Mouse (Mus musculus): ENCODE results near the gene Endou. TPM values are rescaled to one million over a fixed set of nuclear protein-coding genes. Genes with fewer than 3 reads are reported as not detected.

Endou gene
- polyA plus RNA-seq, 1 experiment, result 0.04 TPM

- Histone ChIP-seq H3K36me3 (ENCODE audit: control insufficient read depth, insufficient read depth) (no peaks in the 10 kb centered on the region), H3K79me2 (ENCODE audit: control insufficient read depth, insufficient read depth) (no peaks in the 10 kb centered on the region), H3K4me3 (ENCODE audit: insufficient read depth, poor library complexity, severe bottlenecking) (peak overlapping the region; percentile 26), H3K79me3 (ENCODE audit: low read depth) (no peaks in the 10 kb centered on the region), H3K27me3 (ENCODE audit: control insufficient read depth, insufficient read depth, insufficient read length) (peaks cover 19% of the 10 kb centered on the region), H3ac (ENCODE audit: control insufficient read depth, insufficient read length, low read depth) (no peak overlapping the region)
- TF ChIP-seq MYOG (IDR thresholded peaks at IDR 0.05; ENCODE audit: control insufficient read depth, extremely low read depth, insufficient read length), result no peak
- no peak for TF ChIP-seq CTCF (IDR thresholded peaks at IDR 0.05; ENCODE audit: control insufficient read depth, insufficient read depth, insufficient read length)
- TF ChIP-seq MAX (IDR thresholded peaks at IDR 0.05), result no peak
- TF ChIP-seq USF1 (IDR thresholded peaks at IDR 0.05; ENCODE audit: low read depth), result no peak
- no peak for TF ChIP-seq CEBPB (IDR thresholded peaks at IDR 0.05; ENCODE audit: low read depth)
- TF ChIP-seq MYOD1 (IDR thresholded peaks at IDR 0.05; ENCODE audit: control insufficient read depth, insufficient read length, low read depth), result no peak
- no peak for TF ChIP-seq FOSL1 (IDR thresholded peaks at IDR 0.05; ENCODE audit: insufficient read depth, low read length, poor library complexity, severe bottlenecking)
Observed at GRCm38 (mm10) chr15:97766594-97767279, 35.6 kb upstream of the Endou start.

GRCm38 (mm10) chr15:97766194-97766593, 35.1 kb upstream of the Endou start:
- TF ChIP-seq MYOD1 (IDR thresholded peaks at IDR 0.05; ENCODE audit: control insufficient read depth, insufficient read length, low read depth) (no peak), MAX (IDR thresholded peaks at IDR 0.05) (no peak), CEBPB (IDR thresholded peaks at IDR 0.05; ENCODE audit: low read depth) (no peak), FOSL1 (IDR thresholded peaks at IDR 0.05; ENCODE audit: insufficient read depth, low read length, poor library complexity, severe bottlenecking) (no peak), USF1 (IDR thresholded peaks at IDR 0.05; ENCODE audit: low read depth) (no peak), CTCF (IDR thresholded peaks at IDR 0.05; ENCODE audit: control insufficient read depth, insufficient read depth, insufficient read length) (no peak), MYOG (IDR thresholded peaks at IDR 0.05; ENCODE audit: control insufficient read depth, extremely low read depth, insufficient read length) (no peak)
- no peak overlapping the region for H3K4me3 ChIP-seq (ENCODE audit: insufficient read depth, poor library complexity, severe bottlenecking)
- H3K79me3 ChIP-seq (ENCODE audit: low read depth), result no peaks in the 10 kb centered on the region
- no peak overlapping the region for H3ac ChIP-seq (ENCODE audit: control insufficient read depth, insufficient read length, low read depth)
- no peaks in the 10 kb centered on the region for H3K36me3 ChIP-seq (ENCODE audit: control insufficient read depth, insufficient read depth)
- H3K27me3 ChIP-seq (ENCODE audit: control insufficient read depth, insufficient read depth, insufficient read length), result peaks cover 19% of the 10 kb centered on the region
- H3K79me2 ChIP-seq (ENCODE audit: control insufficient read depth, insufficient read depth), result no peaks in the 10 kb centered on the region

- no peak overlapping the region for H3K4me3 ChIP-seq (ENCODE audit: insufficient read depth, poor library complexity, severe bottlenecking)
- no peaks in the 10 kb centered on the region for H3K79me2 ChIP-seq (ENCODE audit: control insufficient read depth, insufficient read depth)
- H3K36me3 ChIP-seq (ENCODE audit: control insufficient read depth, insufficient read depth), result no peaks in the 10 kb centered on the region
- H3ac ChIP-seq (ENCODE audit: control insufficient read depth, insufficient read length, low read depth), result no peak overlapping the region
- H3K79me3 ChIP-seq (ENCODE audit: low read depth), result no peaks in the 10 kb centered on the region
- peaks cover 21% of the 10 kb centered on the region for H3K27me3 ChIP-seq (ENCODE audit: control insufficient read depth, insufficient read depth, insufficient read length)
- TF ChIP-seq MYOD1 (IDR thresholded peaks at IDR 0.05; ENCODE audit: control insufficient read depth, insufficient read length, low read depth), result no peak
- TF ChIP-seq MYOG (IDR thresholded peaks at IDR 0.05; ENCODE audit: control insufficient read depth, extremely low read depth, insufficient read length), result no peak
- no peak for TF ChIP-seq MAX (IDR thresholded peaks at IDR 0.05)
- no peak for TF ChIP-seq CTCF (IDR thresholded peaks at IDR 0.05; ENCODE audit: control insufficient read depth, insufficient read depth, insufficient read length)
- no peak for TF ChIP-seq FOSL1 (IDR thresholded peaks at IDR 0.05; ENCODE audit: insufficient read depth, low read length, poor library complexity, severe bottlenecking)
- no peak for TF ChIP-seq CEBPB (IDR thresholded peaks at IDR 0.05; ENCODE audit: low read depth)
- no peak for TF ChIP-seq USF1 (IDR thresholded peaks at IDR 0.05; ENCODE audit: low read depth)
Observed at GRCm38 (mm10) chr15:97765090-97765794, 34.1 kb upstream of the Endou start.

- H3K79me3 ChIP-seq (ENCODE audit: low read depth), result no peaks in the 10 kb centered on the region
- no peaks in the 10 kb centered on the region for H3K36me3 ChIP-seq (ENCODE audit: control insufficient read depth, insufficient read depth)
- TF ChIP-seq CTCF (IDR thresholded peaks at IDR 0.05; ENCODE audit: control insufficient read depth, insufficient read depth, insufficient read length) (no peak), MYOD1 (IDR thresholded peaks at IDR 0.05; ENCODE audit: control insufficient read depth, insufficient read length, low read depth) (no peak), FOSL1 (IDR thresholded peaks at IDR 0.05; ENCODE audit: insufficient read depth, low read length, poor library complexity, severe bottlenecking) (no peak), MYOG (IDR thresholded peaks at IDR 0.05; ENCODE audit: control insufficient read depth, extremely low read depth, insufficient read length) (no peak), USF1 (IDR thresholded peaks at IDR 0.05; ENCODE audit: low read depth) (no peak), CEBPB (IDR thresholded peaks at IDR 0.05; ENCODE audit: low read depth) (no peak), MAX (IDR thresholded peaks at IDR 0.05) (no peak)
- H3ac ChIP-seq (ENCODE audit: control insufficient read depth, insufficient read length, low read depth), result no peak overlapping the region
- peaks cover 25% of the 10 kb centered on the region for H3K27me3 ChIP-seq (ENCODE audit: control insufficient read depth, insufficient read depth, insufficient read length)
- no peak overlapping the region for H3K4me3 ChIP-seq (ENCODE audit: insufficient read depth, poor library complexity, severe bottlenecking)
- H3K79me2 ChIP-seq (ENCODE audit: control insufficient read depth, insufficient read depth), result no peaks in the 10 kb centered on the region
Observed at GRCm38 (mm10) chr15:97764532-97764931, 33.4 kb upstream of the Endou start.

GRCm38 (mm10) chr15:97763256-97764049, 32.3 kb upstream of the Endou start:
- TF ChIP-seq FOSL1 (IDR thresholded peaks at IDR 0.05; ENCODE audit: insufficient read depth, low read length, poor library complexity, severe bottlenecking) (no peak), MAX (IDR thresholded peaks at IDR 0.05) (no peak), CEBPB (IDR thresholded peaks at IDR 0.05; ENCODE audit: low read depth) (no peak), MYOD1 (IDR thresholded peaks at IDR 0.05; ENCODE audit: control insufficient read depth, insufficient read length, low read depth) (no peak), MYOG (IDR thresholded peaks at IDR 0.05; ENCODE audit: control insufficient read depth, extremely low read depth, insufficient read length) (no peak), CTCF (IDR thresholded peaks at IDR 0.05; ENCODE audit: control insufficient read depth, insufficient read depth, insufficient read length) (no peak), USF1 (IDR thresholded peaks at IDR 0.05; ENCODE audit: low read depth) (no peak)
- H3K79me2 ChIP-seq (ENCODE audit: control insufficient read depth, insufficient read depth), result no peaks in the 10 kb centered on the region
- H3K27me3 ChIP-seq (ENCODE audit: control insufficient read depth, insufficient read depth, insufficient read length), result peaks cover 32% of the 10 kb centered on the region
- H3ac ChIP-seq (ENCODE audit: control insufficient read depth, insufficient read length, low read depth), result no peak overlapping the region
- H3K79me3 ChIP-seq (ENCODE audit: low read depth), result no peaks in the 10 kb centered on the region
- no peak overlapping the region for H3K4me3 ChIP-seq (ENCODE audit: insufficient read depth, poor library complexity, severe bottlenecking)
- no peaks in the 10 kb centered on the region for H3K36me3 ChIP-seq (ENCODE audit: control insufficient read depth, insufficient read depth)
